Mouse (Mus musculus): ENCODE data around the gene Hrc. TPM values are rescaled to one million over a fixed set of nuclear protein-coding genes. Genes with fewer than 3 reads are reported as not detected.

Gene Hrc
- total and polyA plus RNA-seq, 3 experiments: 0.22 TPM; not detected in 2

DNA sequence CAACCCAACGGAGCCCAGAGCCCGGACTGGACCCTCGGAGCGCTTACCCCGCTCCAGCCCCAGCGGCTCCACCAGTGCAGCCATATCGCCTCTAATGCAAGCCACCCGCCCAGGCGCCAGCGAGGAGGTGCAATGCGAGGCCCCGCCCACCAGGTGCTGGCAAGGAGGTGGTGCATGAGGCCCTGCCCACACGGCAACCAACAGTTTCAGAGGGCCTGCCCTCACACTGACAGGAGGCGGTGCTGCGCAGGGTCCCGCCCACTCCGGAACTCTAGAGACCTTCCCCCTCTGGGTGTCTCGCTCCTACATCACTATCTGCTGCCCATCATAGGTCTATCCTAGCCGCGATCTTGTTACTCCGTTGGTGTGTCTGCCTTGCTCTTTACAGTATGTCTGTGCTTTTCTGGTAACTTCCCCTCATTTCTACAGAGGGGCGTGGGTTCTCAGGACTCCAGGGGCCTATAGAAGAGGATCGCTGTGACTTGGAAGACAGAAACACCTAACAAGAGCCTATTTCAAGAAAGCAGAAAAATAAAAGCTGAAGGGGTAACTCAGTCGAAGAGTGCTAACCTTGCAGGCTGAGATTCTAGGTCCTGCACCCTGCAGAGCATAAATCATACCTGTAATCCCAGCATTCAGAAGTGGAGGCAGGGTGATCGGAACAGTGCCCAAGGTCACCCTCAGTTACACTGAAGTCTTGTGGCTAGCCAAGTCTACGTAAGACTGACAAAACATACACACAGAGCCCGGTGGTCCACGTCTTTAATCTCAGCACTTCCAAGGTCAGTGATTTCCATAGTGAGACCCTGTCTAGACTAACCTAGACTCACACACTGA, 35.6 kb downstream of the Hrc start, which contains the start of gene Lin7b:
TSS of gene Lin7b (minus strand) at position 109 of the 837 bp plus-strand sequence.
- peak; percentile 96 for DNase-seq (ENCODE audit: low read depth, low spot score)
- H3K9ac ChIP-seq (ENCODE audit: control insufficient read depth, low read depth, low read length, poor library complexity, severe bottlenecking): no peak within 1 kb of the TSS; the same call in 1 of the 2 replicates
- no peaks in the 10 kb centered on the region for H3K9me3 ChIP-seq (replicated peaks; ENCODE audit: insufficient read depth, low read length)
- peak within 1 kb of the TSS; percentile 50 for H3K27ac ChIP-seq (ENCODE audit: control insufficient read depth, low read depth, low read length)
- peaks cover 12 to 18% of the 10 kb centered on the region in 2 experiments for H3K36me3 ChIP-seq (ENCODE audit: control insufficient read depth in 1 of 2, insufficient read depth in 2 of 2, low read length in 2 of 2)
- H3K4me1 ChIP-seq (ENCODE audit: control insufficient read depth in 1 of 2, insufficient read depth in 2 of 2, low read length in 2 of 2): peaks cover 6 to 24% of the 10 kb centered on the region in 2 experiments
- H3K79me2 ChIP-seq (ENCODE audit: control insufficient read depth, insufficient read depth, low read length, poor library complexity): no peaks in the 10 kb centered on the region; the same call in 1 of the 2 replicates
- H3K27me3 ChIP-seq (ENCODE audit: control insufficient read depth in 1 of 2, insufficient read depth in 2 of 2, low read length in 2 of 2): no peaks in the 10 kb centered on the region
- peak within 1 kb of the TSS; percentile 25 to 57; a peak in 3 of 4 replicates for H3K4me3 ChIP-seq (ENCODE audit: control insufficient read depth in 1 of 2, insufficient read depth in 1 of 2, low read depth in 2 of 2, low read length in 2 of 2)
- peak; percentile 65; the same call in 1 of the 2 replicates for TF ChIP-seq SIN3A (IDR thresholded peaks at IDR 0.05; ENCODE audit: low read length)
- no peak for TF ChIP-seq MYB (IDR thresholded peaks at IDR 0.05; ENCODE audit: low read depth, low read length)
- TF ChIP-seq ZKSCAN1 (IDR thresholded peaks at IDR 0.05; ENCODE audit: low read depth, low read length): no peak
- TF ChIP-seq JUND (IDR thresholded peaks at IDR 0.05; ENCODE audit: low read depth, low read length): no peak
- peak; percentile 52; the same call in 1 of the 2 replicates for TF ChIP-seq MAZ (IDR thresholded peaks at IDR 0.05; ENCODE audit: low read depth, low read length)
- TF ChIP-seq POLR2AphosphoS2 (IDR thresholded peaks at IDR 0.05; ENCODE audit: low read length): peak; percentile 89
- TF ChIP-seq RCOR1 (IDR thresholded peaks at IDR 0.05; ENCODE audit: low read depth, low read length): no peak
- TF ChIP-seq ZMIZ1 (IDR thresholded peaks at IDR 0.05; ENCODE audit: low read depth, low read length): no peak
- TF ChIP-seq GABPA (IDR thresholded peaks at IDR 0.05; ENCODE audit: low read depth, low read length): no peak
- 0 out of 2 replicates have a peak, but pooled peaks have one; percentile 1 for TF ChIP-seq SMC3 (IDR thresholded peaks at IDR 0.05; ENCODE audit: low read depth, low read length)
- no peak for TF ChIP-seq TAL1 (IDR thresholded peaks at IDR 0.05; ENCODE audit: low read length)
- TF ChIP-seq BHLHE40 (IDR thresholded peaks at IDR 0.05; ENCODE audit: borderline replicate concordance, low read depth, low read length): no peak
- TF ChIP-seq KAT2A (conservative IDR thresholded peaks at IDR 0.05; ENCODE audit: low read depth, low read length): no peak
- peak in 1 of 2 experiments; percentile 46; a peak in 2 of 4 replicates for TF ChIP-seq EP300 (IDR thresholded peaks at IDR 0.05; ENCODE audit: low read depth in 1 of 2, low read length in 2 of 2)
- no peak for TF ChIP-seq CHD1 (IDR thresholded peaks at IDR 0.05; ENCODE audit: low read depth, low read length)
- TF ChIP-seq USF1 (IDR thresholded peaks at IDR 0.05; ENCODE audit: low read depth, low read length): no peak
- TF ChIP-seq TBP (IDR thresholded peaks at IDR 0.05; ENCODE audit: low read depth, low read length): no peak
- TF ChIP-seq MXI1 (IDR thresholded peaks at IDR 0.05; ENCODE audit: low read depth, low read length): peak; percentile 43; the same call in 1 of the 2 replicates
- peak; percentile 29; the same call in 1 of the 2 replicates for TF ChIP-seq NELFE (IDR thresholded peaks at IDR 0.05; ENCODE audit: low read depth, low read length)
- TF ChIP-seq UBTF (IDR thresholded peaks at IDR 0.05; ENCODE audit: borderline replicate concordance, insufficient read depth, low read depth, low read length): no peak
- peak; percentile 26; the same call in 1 of the 2 replicates for TF ChIP-seq TCF12 (IDR thresholded peaks at IDR 0.05; ENCODE audit: low read depth, low read length)
- TF ChIP-seq NRF1 (IDR thresholded peaks at IDR 0.05; ENCODE audit: insufficient read depth, low read depth, low read length, poor library complexity, severe bottlenecking): peak; percentile 76
- TF ChIP-seq MEF2A (IDR thresholded peaks at IDR 0.05; ENCODE audit: extremely low read depth, insufficient replicate concordance, low read depth, low read length, poor library complexity, severe bottlenecking): no peak
- peak; percentile 53; the same call in 1 of the 2 replicates for TF ChIP-seq ELF1 (IDR thresholded peaks at IDR 0.05; ENCODE audit: low read depth, low read length)
- TF ChIP-seq ZC3H11A (IDR thresholded peaks at IDR 0.05; ENCODE audit: low read depth, low read length): no peak
- TF ChIP-seq POLR2A (IDR thresholded peaks at IDR 0.05; ENCODE audit: control insufficient read depth in 1 of 2, insufficient read depth in 1 of 2, low read depth in 1 of 2, low read length in 2 of 2, poor library complexity in 1 of 2): peak; percentile 37 to 46; a peak in 3 of 4 replicates
- no peak for TF ChIP-seq RAD21 (IDR thresholded peaks at IDR 0.05; ENCODE audit: low read depth, low read length)
- TF ChIP-seq ZNF384 (IDR thresholded peaks at IDR 0.05; ENCODE audit: low read depth, low read length): no peak
- 0 out of 2 replicates have a peak, but pooled peaks have one; percentile 13 for TF ChIP-seq CHD2 (IDR thresholded peaks at IDR 0.05; ENCODE audit: low read length)
- TF ChIP-seq GATA1 (IDR thresholded peaks at IDR 0.05; ENCODE audit: low read depth, low read length): peak; percentile 54; the same call in 1 of the 2 replicates
- TF ChIP-seq POLR2AphosphoS5 (IDR thresholded peaks at IDR 0.05; ENCODE audit: borderline replicate concordance, low read depth, low read length): no peak
- TF ChIP-seq E2F4 (IDR thresholded peaks at IDR 0.05; ENCODE audit: borderline replicate concordance, low read depth, low read length): no peak
- peak; percentile 25; the same call in 1 of the 2 replicates for TF ChIP-seq MYC (IDR thresholded peaks at IDR 0.05; ENCODE audit: low read depth, low read length)
- peak; percentile 56; the same call in 1 of the 2 replicates for TF ChIP-seq HCFC1 (IDR thresholded peaks at IDR 0.05; ENCODE audit: low read depth, low read length)
- peak in 1 of 3 experiments; percentile 4; a peak in 1 of 6 replicates for TF ChIP-seq CTCF (IDR thresholded peaks at IDR 0.05 in 2 of 3, conservative IDR thresholded peaks at IDR 0.05 in 1 of 3; ENCODE audit: control insufficient read depth in 1 of 3, insufficient read depth in 1 of 3, low read depth in 2 of 3, low read length in 3 of 3, poor library complexity in 1 of 3, severe bottlenecking in 1 of 3)
